Mouse (Mus musculus): ENCODE results near the gene Gpr173.

Gene Gpr173

DNA sequence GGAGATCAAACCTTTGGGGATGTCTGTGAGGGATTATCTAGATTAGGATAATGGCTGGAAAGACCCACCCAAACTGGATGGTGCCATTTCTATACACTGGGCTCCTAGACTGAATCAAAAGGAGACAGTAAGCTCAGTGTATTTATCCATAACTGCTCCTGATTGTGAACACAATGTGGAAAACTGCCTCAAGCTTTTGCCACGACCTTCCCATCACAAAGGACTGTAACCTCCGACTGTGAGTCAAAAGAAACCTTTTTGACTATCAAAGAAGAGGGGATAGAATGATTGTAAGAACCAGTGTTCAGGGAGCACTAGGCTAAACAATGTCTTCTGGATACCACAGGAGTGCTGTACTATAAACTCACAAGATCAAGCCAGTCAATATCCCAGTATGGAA, 62.3 kb downstream of the Gpr173 start:
- no peak for DNase-seq (ENCODE audit: extremely low read depth, low read depth, low spot score)

All from fat pad, adult 2 months (tissue).